Mouse (Mus musculus): ENCODE data around the gene Dcdc2b. TPM values are rescaled to one million over a fixed set of nuclear protein-coding genes. Genes with fewer than 3 reads are reported as not detected.
A peak's percentile ranks its signal among the peaks of the same experiment; 100 is the strongest.

Dcdc2b gene
- total RNA-seq, 2 experiments from 2014 or later: 0.99 to 2.0 TPM

DNA sequence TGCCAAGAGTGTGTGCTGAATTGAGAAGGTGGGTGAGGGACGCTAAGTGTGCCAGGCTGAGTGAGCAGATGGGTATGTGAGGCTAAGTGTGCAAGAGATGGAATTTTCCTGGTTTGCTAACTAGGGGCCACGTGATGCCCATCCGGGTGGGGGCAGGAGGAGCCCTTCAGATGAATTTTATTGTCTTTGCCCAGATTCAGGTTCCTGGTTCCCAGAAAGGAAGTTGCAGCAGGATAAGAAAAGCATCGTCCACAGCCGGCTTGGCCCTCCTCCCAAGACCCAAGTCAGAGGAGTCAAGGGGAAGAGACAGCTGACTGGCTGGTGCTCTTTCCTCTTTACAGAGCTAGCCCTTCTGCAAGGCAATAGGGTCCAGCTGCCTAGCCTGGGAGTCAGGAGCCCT lies 35.6 kb downstream of the Dcdc2b start, which contains the start of gene Fam167b:
Fam167b (minus strand) TSS at position 84 of the 400 bp plus-strand sequence.
- peak; percentile 39 for DNase-seq

DNA sequence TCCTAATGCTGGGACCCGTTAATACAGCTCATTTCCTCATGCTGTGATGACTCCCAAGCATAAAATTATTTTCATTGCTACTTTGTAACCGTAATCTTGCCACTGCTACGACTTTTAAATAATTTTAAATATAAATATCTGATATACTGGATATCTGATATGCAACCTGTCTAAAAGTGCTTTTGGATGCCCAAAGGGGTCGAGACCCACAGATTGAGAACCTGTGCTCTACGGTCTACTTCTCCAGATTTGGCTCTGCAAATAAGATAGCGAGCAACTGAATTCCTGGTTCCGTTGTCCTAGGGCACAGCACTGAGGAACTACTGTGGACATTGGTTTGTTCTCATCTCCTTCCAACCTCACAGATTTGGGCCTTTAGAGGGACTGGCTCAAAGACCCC lies 36.4 kb downstream of the Dcdc2b start:
- no peak for DNase-seq

DNA sequence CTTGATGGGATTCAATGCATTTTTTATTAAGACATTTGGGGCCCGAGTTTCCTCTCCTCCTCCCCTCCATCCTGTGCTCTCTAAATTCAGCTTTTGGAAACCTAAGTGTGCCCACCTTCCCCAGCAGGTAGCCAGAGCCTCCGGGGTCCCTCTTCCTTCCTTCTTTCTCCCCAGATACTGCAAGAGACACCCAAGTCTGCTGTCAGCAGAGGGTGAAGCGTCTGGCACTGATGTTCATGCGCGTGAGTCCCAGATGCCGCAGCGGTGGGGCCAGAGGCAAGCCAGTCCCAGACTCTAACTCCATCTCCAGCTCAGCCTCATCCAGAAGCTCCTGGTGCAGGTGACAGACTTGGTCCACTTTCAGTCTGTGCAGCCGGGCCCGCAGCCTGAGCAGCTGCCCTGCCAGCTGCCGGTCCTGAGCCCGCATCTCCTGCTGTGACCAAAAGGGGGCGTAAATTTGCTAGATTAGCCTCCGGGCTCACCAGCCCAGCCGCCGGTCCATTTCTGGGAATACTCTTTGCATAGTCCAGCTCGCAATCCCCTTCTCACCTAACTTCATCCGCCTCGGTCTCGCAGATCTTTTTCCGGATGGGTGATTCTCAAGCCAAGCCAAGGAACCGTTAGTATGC lies 37.1 kb downstream of the Dcdc2b start:
- DNase-seq: peak; percentile 86

DNA sequence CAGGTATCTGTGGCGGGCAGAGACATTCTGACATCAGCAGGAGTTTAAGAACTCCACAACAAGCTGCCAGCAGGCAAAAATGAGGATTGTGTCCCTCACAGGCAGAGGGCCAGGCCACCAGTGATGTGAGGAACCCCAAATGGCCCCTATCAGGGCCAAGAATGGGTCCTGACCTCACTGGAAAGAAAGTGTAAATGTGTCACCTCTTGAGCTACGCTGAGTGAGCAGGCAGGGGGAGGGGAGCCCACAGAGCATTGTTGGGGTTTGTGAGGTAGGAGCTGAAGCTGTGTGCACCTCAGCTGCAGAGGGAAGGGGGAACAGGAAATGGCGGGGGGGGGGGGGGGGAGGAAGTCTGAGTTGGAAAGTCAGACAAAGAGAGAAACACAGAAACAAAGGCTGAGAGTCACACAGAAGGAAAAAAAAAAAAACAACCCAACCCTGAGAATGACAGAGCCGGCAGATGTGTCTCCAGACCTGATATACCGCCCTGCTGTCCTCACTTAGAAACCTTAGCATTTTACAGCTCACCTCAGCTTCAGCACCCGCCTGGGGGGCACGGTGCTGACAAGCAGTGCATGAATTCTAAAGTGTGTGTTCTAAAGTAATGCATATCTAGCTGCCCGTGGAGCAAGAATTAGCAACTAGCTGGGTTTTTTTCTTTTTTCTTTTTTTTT lies 38.7 kb downstream of the Dcdc2b start:
- DNase-seq: no peak

DNA sequence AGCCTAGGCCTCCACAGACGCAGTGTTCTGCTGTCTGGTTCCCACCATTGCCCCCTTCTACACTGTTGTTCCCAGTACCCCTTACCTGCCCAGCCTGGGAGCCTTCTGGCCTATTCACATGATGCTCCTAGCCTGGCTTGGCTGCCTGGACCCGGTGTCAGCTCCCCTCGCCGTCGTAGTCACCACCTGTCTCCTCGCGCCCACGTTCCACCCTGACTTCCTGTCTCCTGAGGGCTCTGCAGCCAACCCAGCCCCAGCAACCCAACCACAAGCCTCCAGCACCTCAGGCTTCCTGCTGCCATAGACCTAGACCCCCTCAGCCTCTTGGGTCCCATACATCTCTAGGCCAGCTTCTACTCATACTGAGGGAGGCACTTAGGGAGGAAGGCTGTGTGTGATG lies 40.6 kb downstream of the Dcdc2b start, which contains the start of gene Lck:
Lck (minus strand) TSS at position 212 of the 400 bp plus-strand sequence.
- no peak for DNase-seq

DNA sequence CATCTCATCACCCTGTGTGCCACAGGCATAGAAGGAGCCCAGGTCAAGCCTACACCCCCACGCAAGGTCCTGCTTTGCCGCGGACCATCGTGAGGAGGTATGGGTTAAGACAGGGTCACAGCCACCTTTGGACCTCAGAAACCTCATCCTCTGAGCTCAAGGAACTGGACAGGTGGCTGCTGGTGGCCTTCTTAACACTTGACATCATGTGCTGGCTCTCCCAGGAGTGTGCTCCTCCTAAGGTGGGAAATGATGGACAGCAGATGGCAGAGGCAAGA lies 41.0 kb downstream of the Dcdc2b start:
- DNase-seq: no peak

DNA sequence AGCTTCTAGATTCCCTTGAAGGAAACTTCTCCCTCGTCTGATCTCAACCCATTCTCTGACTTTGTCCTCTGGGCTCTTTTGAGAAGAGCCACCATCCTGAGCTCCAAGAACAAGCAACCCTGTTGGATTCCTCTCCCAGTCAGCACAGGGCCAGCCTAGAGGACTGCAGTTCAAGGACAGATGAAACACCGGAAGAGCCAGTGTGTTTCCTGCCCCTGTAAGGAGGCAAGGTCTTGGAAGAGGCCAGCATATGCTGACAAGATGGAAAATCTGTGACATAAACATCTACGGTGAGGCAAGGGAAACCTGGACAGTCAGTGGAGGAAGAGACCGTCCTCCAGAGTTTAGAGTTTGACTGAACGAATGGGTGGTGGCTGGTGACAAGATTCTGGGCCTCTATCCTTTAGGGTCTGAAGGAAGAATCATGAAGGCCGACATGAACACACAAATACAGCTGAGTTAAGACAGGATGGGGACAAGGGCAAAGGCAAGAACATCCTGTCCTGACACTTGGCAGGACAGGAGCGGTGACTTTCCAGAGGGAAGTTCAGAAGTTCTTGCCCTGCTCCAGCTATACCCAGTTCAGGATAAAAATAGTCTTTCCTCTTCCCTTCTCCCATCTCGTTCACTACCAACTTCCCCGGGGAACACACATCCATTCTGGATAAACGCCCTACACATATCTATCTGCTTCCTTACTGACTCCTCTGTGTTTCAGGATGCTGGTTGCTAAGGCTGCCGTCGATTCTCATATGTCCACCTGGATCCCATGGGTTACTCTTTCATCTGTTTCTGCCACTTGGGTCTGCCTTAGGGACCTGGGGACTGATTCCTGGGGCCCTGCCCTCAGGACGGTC lies 41.6 kb downstream of the Dcdc2b start:
- DNase-seq: no peak

DNA sequence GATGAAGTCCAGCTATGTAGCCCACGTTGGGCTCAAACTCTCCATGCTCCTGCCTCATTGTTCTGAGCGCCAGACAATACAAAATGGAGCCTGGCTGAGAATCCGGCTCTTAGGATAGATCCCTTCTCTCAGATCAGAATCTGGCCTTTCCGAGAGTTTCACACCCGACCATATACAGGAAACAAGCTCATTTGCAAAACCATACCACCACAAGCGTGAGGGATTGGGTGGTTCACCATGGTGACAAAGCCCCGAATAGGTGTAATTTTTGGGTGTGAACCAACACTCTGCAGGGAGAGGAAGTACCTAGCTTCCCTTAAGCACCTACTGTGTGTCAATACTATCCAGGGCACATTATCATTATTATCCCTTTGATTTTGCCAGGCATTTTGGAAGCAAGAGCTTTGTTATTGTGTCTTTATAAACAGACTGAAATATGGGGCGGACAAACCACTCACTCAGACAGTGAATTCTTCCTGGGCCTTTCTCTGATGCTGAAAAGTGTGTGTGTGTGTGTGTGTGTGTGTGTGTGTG lies 42.4 kb downstream of the Dcdc2b start:
- DNase-seq: no peak

DNA sequence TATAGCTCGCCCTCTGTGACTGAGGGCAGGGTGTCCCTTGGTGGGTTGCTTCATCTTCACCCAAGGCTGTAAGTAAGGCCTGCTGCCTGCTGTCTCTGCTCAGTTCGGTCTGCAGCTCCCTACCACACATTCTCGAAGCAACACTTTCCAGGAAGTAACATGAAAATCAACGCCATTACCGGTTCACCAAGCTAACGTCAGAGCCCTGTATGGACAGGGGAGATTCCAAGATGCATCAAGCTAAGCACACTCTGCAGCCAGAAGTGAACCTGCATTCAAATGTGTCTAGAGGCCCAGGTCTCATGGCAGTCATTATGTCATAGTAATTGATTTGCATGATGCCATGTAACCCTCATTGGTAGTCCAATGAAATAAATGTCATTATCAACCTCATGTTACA lies 44.0 kb downstream of the Dcdc2b start:
- no peak for DNase-seq

DNA sequence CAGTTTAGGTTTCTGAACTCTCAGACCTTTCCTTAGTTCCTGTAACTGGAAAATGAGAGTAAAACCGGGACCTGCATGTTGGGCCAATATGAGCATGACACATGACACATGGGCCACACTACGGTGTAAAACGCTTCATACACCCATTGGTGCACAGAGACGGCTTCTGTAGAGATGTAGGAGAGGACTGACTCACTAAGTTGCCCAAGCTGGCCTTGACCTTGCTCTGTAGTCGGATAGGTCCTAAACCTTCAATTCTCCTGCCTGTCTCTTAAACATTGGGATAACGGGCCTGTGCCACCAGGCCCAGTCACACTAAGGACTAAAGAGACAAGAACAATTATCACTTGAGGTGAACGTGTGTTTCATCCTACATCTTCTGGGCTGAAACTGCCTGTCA lies 45.7 kb downstream of the Dcdc2b start:
- no peak for DNase-seq

DNA sequence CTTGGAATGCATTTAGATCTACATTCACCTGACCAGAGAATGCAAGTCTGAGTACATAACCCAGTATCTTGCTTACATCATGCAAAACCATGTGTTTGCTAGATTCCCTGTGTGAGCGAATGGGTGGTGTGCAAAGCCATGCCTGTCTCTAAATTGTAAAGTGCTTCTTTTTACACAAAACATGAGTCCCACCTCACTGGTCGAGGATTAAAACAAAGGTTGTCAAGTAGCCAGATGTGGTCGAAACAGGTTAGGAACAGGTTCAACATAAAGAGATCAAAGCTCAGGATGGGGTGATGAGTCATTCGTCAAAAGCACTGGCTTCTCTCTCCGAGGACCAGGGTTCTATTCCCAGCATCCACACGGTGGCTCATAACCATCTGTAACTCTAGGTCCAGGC lies 48.9 kb downstream of the Dcdc2b start:
- no peak for DNase-seq

DNA sequence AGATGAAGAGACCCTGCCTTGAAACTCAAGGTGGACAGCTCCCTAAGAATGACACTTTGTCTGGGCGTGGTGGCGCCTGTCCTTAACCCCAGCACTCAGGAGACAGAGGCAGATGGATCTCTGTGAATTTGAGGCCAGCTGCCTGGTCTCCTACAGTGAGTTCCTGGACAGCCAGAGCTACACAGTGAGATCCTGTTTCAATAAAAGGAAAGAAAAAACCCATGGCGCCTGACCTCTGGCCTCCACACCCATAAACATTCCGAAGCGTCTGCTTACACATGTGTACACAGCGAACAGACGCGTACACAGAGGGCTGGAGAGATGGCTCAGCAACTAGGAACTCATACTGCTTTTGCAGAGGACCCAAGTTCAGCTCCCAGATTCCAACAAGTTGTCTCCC lies 50.3 kb downstream of the Dcdc2b start:
- DNase-seq: no peak

DNA sequence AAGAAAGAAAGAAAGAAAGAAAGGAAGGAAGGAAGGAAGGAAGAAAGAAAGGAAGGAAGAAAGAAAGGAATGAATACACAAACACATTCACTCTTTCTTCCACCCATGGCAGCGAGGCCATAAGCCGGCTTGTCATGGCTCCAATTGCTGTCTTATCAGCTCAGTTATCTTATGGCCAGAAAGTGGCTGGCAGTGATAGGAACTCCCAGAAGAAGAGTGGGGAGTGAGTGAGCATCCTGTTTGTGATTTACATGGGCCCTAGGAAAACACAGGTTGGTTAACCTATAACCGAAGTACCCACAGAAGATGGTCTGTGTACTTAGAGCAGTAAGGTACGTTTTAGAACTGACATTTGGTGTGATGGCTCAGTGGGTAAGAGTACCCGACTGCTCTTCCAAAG lies 52.9 kb downstream of the Dcdc2b start:
- DNase-seq: no peak

Other genes starting within 250 kb of the Dcdc2b start
- 10 to 100 TPM; 10.1 to 10.7 TPM for gene Zbtb8a, start 236.1 kb downstream of the Dcdc2b start, total RNA-seq (2021)
- gene Zbtb8b, start 173.4 kb downstream of the Dcdc2b start, total RNA-seq (2021): under 1 TPM; 0.33 to 0.39 TPM
- 10 to 100 TPM; 41.3 to 45.7 TPM for gene Bsdc1, start 152.7 kb downstream of the Dcdc2b start, total RNA-seq (2021)
- gene Tssk3, start 123.2 kb downstream of the Dcdc2b start, total RNA-seq (2021): not detected
- not detected for gene Fam229a, start 123.1 kb downstream of the Dcdc2b start, total RNA-seq (2021)
- gene Marcksl1, start 100.7 kb downstream of the Dcdc2b start, total RNA-seq (2021): 10 to 100 TPM; 75.3 to 85.9 TPM
- gene Hdac1, start 71.5 kb downstream of the Dcdc2b start, total RNA-seq (2021): 10 to 100 TPM; 54.5 to 59.1 TPM
- gene Lck, start 40.6 kb downstream of the Dcdc2b start, total RNA-seq (2021): 1 to 10 TPM; 8.1 to 9.8 TPM
- gene Fam167b, start 35.7 kb downstream of the Dcdc2b start, total RNA-seq (2021): 10 to 100 TPM; 24.4 to 28.1 TPM
- 100 to 1,000 TPM; 192 to 198 TPM for gene Eif3i, start 13.6 kb downstream of the Dcdc2b start, total RNA-seq (2021)
- 10 to 100 TPM; 83.6 to 86.2 TPM for gene Tmem234, start 13.6 kb downstream of the Dcdc2b start, total RNA-seq (2021)
- gene Iqcc, start 4.8 kb upstream of the Dcdc2b start, total RNA-seq (2021): 10 to 100 TPM; 17.4 to 28.2 TPM
- 10 to 100 TPM; 59.4 to 64.4 TPM for gene Ccdc28b, start 9.7 kb upstream of the Dcdc2b start, total RNA-seq (2021)
- 10 to 100 TPM; 56.7 to 61.2 TPM for gene Txlna, start 26.8 kb upstream of the Dcdc2b start, total RNA-seq (2021)
- 10 to 100 TPM; 70.4 to 80.6 TPM for gene Kpna6, start 58.5 kb upstream of the Dcdc2b start, total RNA-seq (2021)
- 10 to 100 TPM in 1 of 2 experiments, 1 to 10 TPM in 1; 9.7 to 11.4 TPM for gene Tmem39b, start 82.6 kb upstream of the Dcdc2b start, total RNA-seq (2021)
- 10 to 100 TPM; 64.3 to 83.7 TPM for gene Khdrbs1, start 128.0 kb upstream of the Dcdc2b start, total RNA-seq (2021)
- gene Ptp4a2, start 197.0 kb upstream of the Dcdc2b start, total RNA-seq (2021): 100 to 1,000 TPM; 260 to 289 TPM

Data from adrenal gland, postnatal 10 days (tissue).